Mouse (Mus musculus): ENCODE data around the gene Mpi.

Gene Mpi

GRCm38 (mm10) chr9:57523754-57524153 lies 28.8 kb downstream of the Mpi start:
- no peak for DNase-seq (ENCODE audit: low spot score)

GRCm38 (mm10) chr9:57522861-57523246 lies 29.7 kb downstream of the Mpi start:
- no peak for DNase-seq (ENCODE audit: low spot score)

- no peak for DNase-seq (ENCODE audit: low spot score)
These were observed 30.3 kb downstream of the Mpi start for GRCm38 (mm10) chr9:57522114-57522860.

GRCm38 (mm10) chr9:57521056-57521911 lies 31.3 kb downstream of the Mpi start, which contains the start of gene Cox5a:
TSS of gene Cox5a (plus strand) at chr9:57521274.
- DNase-seq (ENCODE audit: low spot score) = peak; percentile 92

- no peak for DNase-seq (ENCODE audit: low spot score)
These were observed 32.0 kb downstream of the Mpi start for GRCm38 (mm10) chr9:57520375-57521055.

GRCm38 (mm10) chr9:57517113-57517512 lies 35.5 kb downstream of the Mpi start:
- DNase-seq (ENCODE audit: low spot score) = peak; percentile 44

GRCm38 (mm10) chr9:57510577-57510976 lies 42.0 kb downstream of the Mpi start:
- DNase-seq (ENCODE audit: low spot score) = no peak

- DNase-seq (ENCODE audit: low spot score) = peak; percentile 82
These were observed 46.9 kb downstream of the Mpi start for GRCm38 (mm10) chr9:57505700-57506099.

- no peak for DNase-seq (ENCODE audit: low spot score)
These were observed 47.7 kb downstream of the Mpi start for GRCm38 (mm10) chr9:57504891-57505290.

- peak; percentile 50 for DNase-seq (ENCODE audit: low spot score)
These were observed 48.2 kb downstream of the Mpi start for GRCm38 (mm10) chr9:57504381-57504700.

GRCm38 (mm10) chr9:57503622-57504380 lies 48.8 kb downstream of the Mpi start, which contains the start of gene Rpp25:
TSS of gene Rpp25 (plus strand) at chr9:57504026.
- DNase-seq (ENCODE audit: low spot score) = peak; percentile 68

- DNase-seq (ENCODE audit: low spot score) = no peak
These were observed 49.5 kb downstream of the Mpi start for GRCm38 (mm10) chr9:57502911-57503621.

- DNase-seq (ENCODE audit: low spot score) = no peak
These were observed 50.7 kb downstream of the Mpi start for GRCm38 (mm10) chr9:57501861-57502260.

- DNase-seq (ENCODE audit: low spot score) = no peak
These were observed 51.1 kb downstream of the Mpi start for GRCm38 (mm10) chr9:57501452-57501851.

- DNase-seq (ENCODE audit: low spot score) = no peak
These were observed 54.0 kb downstream of the Mpi start for GRCm38 (mm10) chr9:57498536-57498935.

- DNase-seq (ENCODE audit: low spot score) = peak; percentile 44
These were observed 55.3 kb downstream of the Mpi start for GRCm38 (mm10) chr9:57497236-57497635.

- no peak for DNase-seq (ENCODE audit: low spot score)
These were observed 57.6 kb downstream of the Mpi start for GRCm38 (mm10) chr9:57494970-57495369.

Data from yolk sac, embryonic 10.5 days (tissue).